Mouse (Mus musculus): Measurements from ENCODE around the gene Srrm2. TPM values are rescaled to one million over a fixed set of nuclear protein-coding genes. Genes with fewer than 3 reads are reported as not detected.

The Srrm2 gene
- polyA plus RNA-seq, 1 experiment: 487 TPM

- 81% methylated on average over 8 of the region's 8 CpGs for WGBS
- H3K4me1 ChIP-seq (ENCODE audit: control insufficient read depth, insufficient read depth, low read length): no peaks in the 10 kb centered on the region
- H3K27ac ChIP-seq (ENCODE audit: control insufficient read depth, insufficient read depth, low read depth, low read length, poor library complexity): no peak within 1 kb of the TSS
- TF ChIP-seq POLR2A (IDR thresholded peaks at IDR 0.05; ENCODE audit: borderline replicate concordance, control insufficient read depth, low read depth, low read length) (no peak), CTCF (IDR thresholded peaks at IDR 0.05; ENCODE audit: control insufficient read depth, insufficient read depth, low read length) (no peak)
- H3K4me3 ChIP-seq (replicated peaks; ENCODE audit: control insufficient read depth, low read depth, low read length): no peak within 1 kb of the TSS
Observed at GRCm38 (mm10) chr17:23836006-23836575, 45.8 kb downstream of the Srrm2 start, which contains the start of gene Prss33. Gene Prss33 (minus strand): TSS chr17:23836056.

- no peak overlapping the region for H3K4me3 ChIP-seq (replicated peaks; ENCODE audit: control insufficient read depth, low read depth, low read length)
- H3K4me1 ChIP-seq (ENCODE audit: control insufficient read depth, insufficient read depth, low read length): no peaks in the 10 kb centered on the region; the same call in 1 of the 2 replicates
- WGBS: 31% methylated on average over 4 of the region's 4 CpGs
- TF ChIP-seq POLR2A (IDR thresholded peaks at IDR 0.05; ENCODE audit: borderline replicate concordance, control insufficient read depth, low read depth, low read length) (no peak), CTCF (IDR thresholded peaks at IDR 0.05; ENCODE audit: control insufficient read depth, insufficient read depth, low read length) (peak; percentile 53)
- no peak overlapping the region for H3K27ac ChIP-seq (ENCODE audit: control insufficient read depth, insufficient read depth, low read depth, low read length, poor library complexity)
Observed at GRCm38 (mm10) chr17:23841145-23841544, 50.8 kb downstream of the Srrm2 start.

- Histone ChIP-seq H3K27ac (ENCODE audit: control insufficient read depth, insufficient read depth, low read depth, low read length, poor library complexity) (no peak overlapping the region), H3K4me3 (replicated peaks; ENCODE audit: control insufficient read depth, low read depth, low read length) (no peak overlapping the region), H3K4me1 (ENCODE audit: control insufficient read depth, insufficient read depth, low read length) (no peaks in the 10 kb centered on the region; the same call in 1 of the 2 replicates)
- TF ChIP-seq POLR2A (IDR thresholded peaks at IDR 0.05; ENCODE audit: borderline replicate concordance, control insufficient read depth, low read depth, low read length) (no peak), CTCF (IDR thresholded peaks at IDR 0.05; ENCODE audit: control insufficient read depth, insufficient read depth, low read length) (peak; percentile 21; the same call in 1 of the 2 replicates)
- WGBS: 75% methylated on average over 23 of the region's 23 CpGs
Observed at GRCm38 (mm10) chr17:23843141-23843811, 52.9 kb downstream of the Srrm2 start.

- no peak within 1 kb of the TSS for H3K27ac ChIP-seq (ENCODE audit: control insufficient read depth, insufficient read depth, low read depth, low read length, poor library complexity)
- TF ChIP-seq POLR2A (IDR thresholded peaks at IDR 0.05; ENCODE audit: borderline replicate concordance, control insufficient read depth, low read depth, low read length) (no peak), CTCF (IDR thresholded peaks at IDR 0.05; ENCODE audit: control insufficient read depth, insufficient read depth, low read length) (peak; percentile 79)
- no peak within 1 kb of the TSS for H3K4me3 ChIP-seq (replicated peaks; ENCODE audit: control insufficient read depth, low read depth, low read length)
- no peaks in the 10 kb centered on the region; the same call in 1 of the 2 replicates for H3K4me1 ChIP-seq (ENCODE audit: control insufficient read depth, insufficient read depth, low read length)
- 38% methylated on average over 19 of the region's 19 CpGs for whole genome bisulfite sequencing
Observed at GRCm38 (mm10) chr17:23843812-23844273, 53.5 kb downstream of the Srrm2 start, which contains the start of the genes Prss32 and Prss41. Gene Prss32 (plus strand): TSS chr17:23843855. Gene Prss41 (minus strand): TSS chr17:23844172.

- WGBS: 78% methylated on average over 2 of the region's 2 CpGs
- no peak overlapping the region for H3K27ac ChIP-seq (ENCODE audit: control insufficient read depth, insufficient read depth, low read depth, low read length, poor library complexity)
- H3K4me3 ChIP-seq (replicated peaks; ENCODE audit: control insufficient read depth, low read depth, low read length): no peak overlapping the region
- H3K4me1 ChIP-seq (ENCODE audit: control insufficient read depth, insufficient read depth, low read length): no peaks in the 10 kb centered on the region
- TF ChIP-seq POLR2A (IDR thresholded peaks at IDR 0.05; ENCODE audit: borderline replicate concordance, control insufficient read depth, low read depth, low read length) (no peak), CTCF (IDR thresholded peaks at IDR 0.05; ENCODE audit: control insufficient read depth, insufficient read depth, low read length) (no peak)
Observed at GRCm38 (mm10) chr17:23850028-23850427, 59.7 kb downstream of the Srrm2 start.

- Histone ChIP-seq H3K27ac (ENCODE audit: control insufficient read depth, insufficient read depth, low read depth, low read length, poor library complexity) (no peak overlapping the region), H3K4me1 (ENCODE audit: control insufficient read depth, insufficient read depth, low read length) (no peaks in the 10 kb centered on the region), H3K4me3 (replicated peaks; ENCODE audit: control insufficient read depth, low read depth, low read length) (no peak overlapping the region)
- TF ChIP-seq CTCF (IDR thresholded peaks at IDR 0.05; ENCODE audit: control insufficient read depth, insufficient read depth, low read length) (peak; percentile 55), POLR2A (IDR thresholded peaks at IDR 0.05; ENCODE audit: borderline replicate concordance, control insufficient read depth, low read depth, low read length) (no peak)
- 43% methylated on average over 19 of the region's 19 CpGs for WGBS
Observed at GRCm38 (mm10) chr17:23850853-23851749, 60.8 kb downstream of the Srrm2 start.

- TF ChIP-seq POLR2A (IDR thresholded peaks at IDR 0.05; ENCODE audit: borderline replicate concordance, control insufficient read depth, low read depth, low read length): 0 out of 2 replicates have a peak, but pooled peaks have one; percentile 10
- TF ChIP-seq CTCF (IDR thresholded peaks at IDR 0.05; ENCODE audit: control insufficient read depth, insufficient read depth, low read length): peak; percentile 91
- 40% methylated on average over 5 of the region's 5 CpGs for WGBS
- no peaks in the 10 kb centered on the region for H3K4me1 ChIP-seq (ENCODE audit: control insufficient read depth, insufficient read depth, low read length)
- no peak overlapping the region for H3K4me3 ChIP-seq (replicated peaks; ENCODE audit: control insufficient read depth, low read depth, low read length)
- no peak overlapping the region for H3K27ac ChIP-seq (ENCODE audit: control insufficient read depth, insufficient read depth, low read depth, low read length, poor library complexity)
Observed at GRCm38 (mm10) chr17:23853292-23853691, 63.0 kb downstream of the Srrm2 start.
